Mouse (Mus musculus) cerebellum, adult 11-12 months (tissue): Measurements from ENCODE around the gene Itfg2.

Experiments used
- DNase-seq: peaks from one replicate; pipeline ENCODE4 v3.0.0; 2022

The Itfg2 gene

DNA sequence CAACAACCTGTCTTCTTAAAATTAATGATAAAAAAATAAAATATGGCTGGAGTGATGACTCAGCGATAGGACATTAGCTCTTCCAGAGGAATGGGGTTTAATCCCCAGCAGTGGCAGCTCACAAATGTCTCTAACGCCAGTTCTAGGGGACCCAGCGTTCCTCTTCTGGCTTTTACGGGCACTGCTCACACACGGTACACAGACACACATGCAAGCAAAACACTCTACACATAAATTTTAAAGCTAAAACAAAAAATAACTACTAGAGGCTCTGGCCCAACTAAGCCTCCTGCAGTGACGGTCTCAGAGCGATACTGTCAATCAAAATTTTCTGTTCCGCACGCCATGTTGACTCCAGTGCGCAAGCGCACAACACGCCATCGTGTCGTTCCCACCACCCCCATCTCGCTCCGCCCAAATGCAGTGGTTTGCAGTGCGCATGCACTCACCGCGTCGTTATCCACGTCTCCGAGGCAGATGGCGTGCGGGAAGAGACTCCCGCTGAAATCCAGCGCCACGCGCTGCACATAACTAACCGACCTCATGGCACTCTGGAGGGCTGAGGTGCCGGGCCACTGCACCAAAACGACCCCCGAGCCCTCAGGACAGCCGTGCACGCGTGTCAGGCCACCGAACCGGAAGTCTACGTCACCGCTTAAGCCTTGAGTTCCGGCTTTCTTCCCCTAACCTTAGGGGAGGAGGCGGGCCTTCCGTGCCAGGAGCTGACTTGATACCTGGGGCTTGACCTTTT is at the start of gene Itfg2:
Itfg2 (minus strand) TSS at position 663 of the 751 bp plus-strand sequence.
- peak; percentile 97 for DNase-seq

DNA sequence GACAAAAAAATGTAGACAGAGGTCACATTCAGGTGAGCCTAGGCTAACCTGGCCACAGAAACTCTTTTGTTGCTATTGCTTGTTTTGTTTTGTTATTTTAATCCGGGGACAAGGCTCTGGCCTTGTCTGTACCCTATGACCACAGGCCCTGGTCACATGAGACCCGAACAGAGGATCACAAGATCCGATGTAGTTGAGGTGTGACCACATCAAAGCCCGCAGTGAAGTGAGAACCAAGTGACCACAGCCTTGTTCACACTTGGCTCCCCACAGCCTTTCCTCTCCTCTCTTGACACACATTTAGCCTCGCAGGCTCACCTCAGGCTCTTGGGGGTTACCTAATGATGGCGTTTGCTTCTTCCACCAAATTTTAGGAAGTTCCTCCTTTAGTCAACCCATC is 49.4 kb upstream of the Itfg2 start:
- no peak for DNase-seq

DNA sequence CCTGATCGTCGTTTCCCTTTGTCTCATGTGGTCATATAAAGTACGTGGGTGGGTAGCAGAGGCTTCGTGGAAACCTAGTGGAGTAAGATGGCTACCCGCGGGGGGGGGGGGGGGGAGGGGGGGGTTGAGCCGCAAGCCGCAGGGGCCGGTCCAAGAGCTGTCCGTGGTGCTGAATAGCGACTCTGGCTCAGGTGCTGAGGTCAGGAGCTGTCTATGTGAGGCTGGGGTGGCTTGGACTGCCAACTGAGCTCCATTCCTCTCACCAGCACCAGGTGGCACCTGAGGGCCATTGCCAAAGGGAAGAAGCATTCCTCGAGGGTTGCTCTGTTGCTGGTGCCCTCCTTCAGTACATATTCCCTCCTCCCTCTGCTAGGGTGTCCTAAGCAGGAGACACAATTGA is 44.7 kb upstream of the Itfg2 start:
- no peak for DNase-seq

DNA sequence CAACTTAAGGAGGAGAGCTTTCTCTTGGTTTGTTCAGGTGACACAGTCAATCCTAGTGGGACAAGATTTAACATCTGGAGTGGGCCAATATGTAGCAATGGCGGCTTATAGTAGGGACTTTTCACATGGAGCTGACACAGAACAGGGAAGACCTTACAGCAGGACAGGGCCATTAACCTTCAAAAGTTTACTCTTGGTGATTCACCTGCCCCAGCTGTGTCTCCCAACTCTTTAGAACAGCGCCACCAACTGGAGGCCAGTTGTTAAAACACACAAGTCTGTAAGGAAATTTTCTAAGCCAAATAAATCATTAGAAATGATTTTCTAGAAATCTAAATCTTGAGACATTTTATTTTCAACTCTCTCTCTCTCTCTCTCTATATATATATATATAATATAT is 42.6 kb upstream of the Itfg2 start:
- DNase-seq, result no peak

DNA sequence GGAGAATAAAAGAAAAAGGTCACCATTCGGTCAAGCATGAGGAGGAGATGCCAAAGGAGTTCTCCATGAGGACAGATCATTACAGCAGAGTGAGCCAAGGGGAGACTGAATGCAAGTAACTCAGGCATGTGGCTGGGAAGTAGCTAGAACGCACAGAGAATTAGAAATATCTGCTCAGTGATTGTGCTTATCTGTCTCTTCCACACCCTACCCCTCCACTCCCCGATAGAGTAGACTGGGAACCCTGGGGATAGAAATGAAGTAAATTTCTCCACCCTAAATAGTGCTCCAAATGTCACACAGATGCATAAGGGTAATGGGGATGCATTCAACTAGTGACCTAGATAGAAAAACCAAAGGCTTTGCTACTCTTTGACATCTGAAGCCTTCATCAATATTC is 41.8 kb upstream of the Itfg2 start:
- DNase-seq, result no peak

DNA sequence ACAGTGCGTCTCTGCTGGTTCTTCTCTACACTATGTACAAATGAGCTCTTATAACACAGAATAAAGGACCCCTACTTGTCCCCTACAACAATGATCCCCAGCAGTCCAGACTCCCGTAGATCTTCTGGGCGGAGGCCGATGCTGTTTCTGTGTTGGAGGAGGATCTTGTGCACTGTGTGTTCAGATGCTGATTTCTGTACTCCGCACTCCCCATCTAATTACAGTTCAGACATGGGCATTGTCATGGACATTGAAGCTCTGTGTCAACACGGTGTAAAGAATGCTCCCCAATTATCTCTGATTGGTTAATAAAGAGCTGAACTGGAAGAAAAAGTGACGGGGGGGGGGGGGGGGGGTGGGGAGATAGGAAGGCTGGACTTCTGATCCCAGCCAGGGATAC is 41.3 kb upstream of the Itfg2 start:
- no peak for DNase-seq

DNA sequence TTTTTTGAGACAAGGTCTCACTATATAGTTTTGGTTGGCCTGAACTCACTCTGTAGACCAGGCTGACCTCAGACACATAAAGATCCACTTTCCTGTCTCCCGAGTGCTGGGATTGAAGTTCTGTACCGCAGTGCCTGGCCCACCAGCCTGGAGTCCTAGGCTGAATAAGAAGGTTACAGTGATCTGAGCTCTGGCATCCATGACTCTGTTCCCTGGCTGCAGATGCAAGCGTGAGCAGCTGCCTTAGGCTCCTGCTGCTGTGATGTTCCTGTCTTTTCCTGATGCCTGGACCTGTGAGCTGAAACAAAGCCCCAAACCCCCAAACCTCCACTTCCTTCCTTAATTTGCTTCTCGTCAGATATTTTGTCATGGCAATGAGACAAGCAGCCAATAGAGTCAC is 40.3 kb upstream of the Itfg2 start:
- no peak for DNase-seq

DNA sequence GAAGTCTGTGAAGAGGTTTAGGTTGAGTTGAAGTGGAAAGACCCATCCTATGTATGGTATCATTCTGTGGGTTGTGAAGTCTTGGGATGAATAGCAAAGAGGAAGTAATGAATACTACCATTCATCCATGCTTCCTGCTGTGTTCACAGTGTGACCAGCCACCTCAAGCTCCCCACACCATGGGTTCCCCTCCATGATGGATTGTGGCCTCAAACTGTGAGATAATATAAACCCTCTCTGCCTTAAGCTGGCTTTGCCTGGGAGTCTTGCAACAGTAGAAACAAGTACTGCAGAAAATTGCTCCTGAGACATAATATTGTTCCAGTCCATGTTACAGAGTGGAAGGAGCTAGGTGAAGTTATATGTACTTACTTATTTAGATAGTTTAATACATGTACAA is 36.9 kb upstream of the Itfg2 start:
- DNase-seq, result no peak

DNA sequence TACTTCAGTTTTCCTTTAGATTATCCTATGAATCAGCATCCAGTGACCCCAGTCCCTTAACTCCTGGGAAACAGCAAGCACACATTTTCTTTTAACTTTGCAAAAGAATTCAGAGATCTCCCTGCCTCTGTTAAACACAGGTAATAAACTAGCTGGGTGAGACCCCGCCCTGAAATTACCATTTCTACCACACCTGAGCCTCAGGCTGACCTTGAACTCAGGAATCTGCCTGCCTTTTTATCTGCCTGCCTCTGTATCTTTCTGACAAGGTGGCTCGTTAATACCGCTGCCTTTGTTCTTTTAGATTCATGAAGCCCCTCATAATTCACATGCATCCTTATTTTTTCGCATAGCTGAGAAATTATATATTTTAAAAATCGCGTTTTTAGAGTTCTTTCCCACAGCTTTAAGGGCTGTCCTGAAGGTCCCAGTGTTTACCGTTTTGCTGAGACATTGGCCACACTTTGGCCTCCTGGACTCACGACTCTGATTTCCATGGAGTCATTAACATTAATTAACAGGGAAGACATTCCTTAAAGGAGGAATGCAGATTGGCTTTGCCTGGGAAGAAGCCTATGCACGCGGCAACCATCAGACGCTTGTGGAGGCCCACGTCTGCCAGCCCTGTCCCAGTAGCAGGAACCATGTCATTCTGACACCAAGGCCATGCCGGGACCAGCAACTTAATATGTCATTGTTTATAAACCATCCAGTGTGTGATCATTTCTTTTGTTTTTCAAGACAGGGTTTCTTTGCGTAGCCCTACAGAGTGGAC is 36.2 kb upstream of the Itfg2 start:
- no peak for DNase-seq

DNA sequence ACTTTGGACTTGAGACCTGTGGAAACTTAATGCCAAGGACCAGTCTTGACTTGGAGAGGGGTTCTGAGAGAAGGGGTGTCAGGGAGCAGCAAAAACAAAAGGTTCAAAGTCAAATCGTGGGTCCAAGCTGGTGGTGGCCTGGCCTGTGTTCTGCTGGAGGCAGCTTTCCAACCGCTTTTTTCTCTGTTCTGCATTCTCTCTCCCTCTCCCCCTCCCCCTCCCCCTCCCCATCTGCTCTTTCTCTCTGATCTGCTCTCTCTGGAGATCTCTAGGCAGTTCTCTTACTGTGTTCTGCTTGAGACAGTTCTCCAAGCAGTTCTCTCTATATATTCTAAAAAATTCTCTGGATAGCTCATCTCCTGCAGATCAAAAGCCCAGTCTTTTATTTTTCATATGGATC is 35.6 kb upstream of the Itfg2 start:
- DNase-seq, result no peak

DNA sequence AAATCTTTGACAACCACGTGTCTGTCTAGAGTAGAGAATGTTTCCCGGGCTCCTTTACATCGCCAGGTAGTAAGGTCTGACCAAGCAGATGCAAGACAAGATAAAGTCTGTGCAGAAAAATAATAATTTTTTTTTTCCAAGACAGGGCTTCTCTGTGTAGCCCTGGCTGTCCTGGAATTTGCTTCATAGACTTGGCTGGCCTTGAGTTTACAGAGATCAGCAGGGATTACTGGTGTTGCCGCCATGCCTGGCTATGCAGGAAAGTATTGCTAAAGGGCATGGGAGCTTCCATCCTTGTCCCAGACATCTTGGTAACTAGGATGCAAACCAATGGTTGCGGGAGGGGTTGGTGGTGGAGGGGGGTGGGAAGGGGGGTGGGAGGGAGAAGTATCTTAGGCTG is 32.5 kb upstream of the Itfg2 start:
- DNase-seq, result no peak

DNA sequence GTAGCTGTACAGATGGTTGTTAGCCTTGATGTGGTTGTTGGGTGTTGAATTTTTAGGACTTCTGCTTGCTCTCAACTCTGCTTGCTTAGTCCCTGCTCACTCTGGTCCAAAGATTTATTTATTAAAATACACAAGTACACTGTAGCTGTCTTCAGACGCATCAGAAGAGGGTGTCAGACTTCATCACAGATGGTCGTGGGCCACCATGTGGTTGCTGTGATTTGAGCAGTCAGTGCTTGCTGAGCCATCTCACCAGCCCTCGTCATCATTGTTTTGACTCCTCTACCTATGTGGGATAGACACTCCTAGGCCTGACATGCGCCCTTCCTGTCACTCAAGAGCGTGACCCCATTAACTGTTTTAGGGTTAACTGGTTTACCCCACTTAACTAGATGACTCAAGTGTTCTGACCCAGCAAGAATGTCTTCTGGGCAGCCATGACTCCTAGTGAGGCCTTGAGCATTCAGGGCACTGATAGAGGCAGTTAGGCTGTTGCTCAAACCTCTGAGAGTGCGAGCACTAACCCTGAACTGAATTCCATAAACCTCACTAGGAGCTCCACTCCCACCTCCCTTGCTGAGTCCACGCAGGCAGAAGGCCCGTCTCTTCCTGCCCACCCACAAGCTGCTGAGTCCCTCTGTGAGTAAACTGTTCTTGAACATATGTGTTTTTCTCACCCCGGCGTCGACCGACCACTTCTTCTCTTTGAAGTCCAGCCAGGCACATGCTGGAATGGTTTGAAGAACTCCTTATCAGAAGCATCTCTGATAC is 31.3 kb upstream of the Itfg2 start:
- DNase-seq, result no peak

DNA sequence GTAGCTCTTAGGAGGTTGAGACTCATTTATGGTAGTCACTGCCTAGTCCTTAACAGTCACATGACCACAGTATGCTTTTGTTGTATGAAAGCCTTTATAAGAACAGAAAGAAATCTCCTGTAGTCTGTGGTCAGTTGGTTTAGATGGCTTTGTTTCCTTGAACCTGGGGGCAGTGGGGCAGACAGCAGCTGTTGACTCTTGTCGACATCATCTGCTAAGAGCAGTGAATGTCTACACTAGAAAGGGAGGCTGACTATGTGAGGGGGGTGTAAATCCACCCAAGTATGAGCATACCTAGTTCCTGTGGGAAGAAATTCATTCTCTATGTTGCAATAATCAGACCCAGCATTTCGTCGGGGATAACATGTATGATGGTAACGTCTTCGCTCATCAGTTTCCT is 22.3 kb upstream of the Itfg2 start:
- no peak for DNase-seq

DNA sequence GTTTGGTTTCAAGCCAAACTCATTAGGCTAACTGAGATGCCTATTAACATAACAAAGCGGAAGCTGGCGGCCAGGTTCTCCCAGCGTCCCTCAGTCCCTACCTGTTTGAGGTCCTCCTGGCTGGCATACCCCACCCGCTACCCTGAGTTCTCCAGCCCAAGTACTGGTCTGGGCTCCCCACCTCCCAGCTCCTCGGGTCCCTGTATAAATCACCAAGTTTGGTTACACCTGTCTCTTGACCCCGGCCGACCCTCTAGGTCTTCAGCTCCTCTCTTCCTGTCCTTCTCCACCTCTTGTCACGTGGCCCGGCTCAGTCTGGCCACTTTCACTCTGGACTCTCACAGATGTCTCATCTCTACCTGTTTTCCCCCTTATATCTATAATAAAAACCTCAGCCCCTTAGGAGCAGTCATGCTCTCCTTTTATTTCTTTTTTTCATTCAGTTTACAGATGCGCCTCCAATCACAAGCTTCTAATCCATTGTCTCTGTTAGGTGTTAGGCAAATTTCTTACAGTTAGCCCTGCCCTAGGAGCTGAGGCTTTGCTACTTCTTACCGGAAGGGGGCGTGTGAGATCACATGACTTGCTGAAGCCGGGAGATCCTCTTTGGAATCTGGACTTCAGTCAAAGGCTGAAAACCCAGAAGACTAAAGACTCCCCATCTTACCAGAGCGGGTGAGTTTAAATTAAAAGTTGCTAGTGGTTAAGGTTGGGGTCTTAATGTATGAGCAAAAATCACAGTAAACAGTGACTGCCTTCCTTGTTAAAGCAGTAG is 21.2 kb upstream of the Itfg2 start:
- DNase-seq, result peak; percentile 48

DNA sequence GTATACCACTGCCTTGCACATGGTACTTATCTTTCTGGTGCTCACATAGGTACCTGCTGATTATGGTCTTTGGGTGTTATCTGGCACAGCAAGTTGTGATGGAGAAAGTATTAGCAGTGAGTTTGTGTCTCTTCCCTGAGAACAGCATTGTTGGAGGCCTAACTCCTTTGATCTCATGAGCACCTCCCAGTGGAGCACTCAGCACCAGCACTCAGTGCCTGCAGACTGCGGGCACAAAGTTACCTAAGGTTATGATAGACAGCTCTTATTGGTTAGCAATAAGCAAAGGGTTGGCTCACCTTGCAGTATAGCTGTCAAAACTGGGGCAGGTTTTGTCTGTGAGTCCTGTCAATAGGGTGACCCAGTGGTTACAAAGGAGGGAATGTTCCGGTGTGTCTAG is 15.5 kb upstream of the Itfg2 start:
- no peak for DNase-seq

DNA sequence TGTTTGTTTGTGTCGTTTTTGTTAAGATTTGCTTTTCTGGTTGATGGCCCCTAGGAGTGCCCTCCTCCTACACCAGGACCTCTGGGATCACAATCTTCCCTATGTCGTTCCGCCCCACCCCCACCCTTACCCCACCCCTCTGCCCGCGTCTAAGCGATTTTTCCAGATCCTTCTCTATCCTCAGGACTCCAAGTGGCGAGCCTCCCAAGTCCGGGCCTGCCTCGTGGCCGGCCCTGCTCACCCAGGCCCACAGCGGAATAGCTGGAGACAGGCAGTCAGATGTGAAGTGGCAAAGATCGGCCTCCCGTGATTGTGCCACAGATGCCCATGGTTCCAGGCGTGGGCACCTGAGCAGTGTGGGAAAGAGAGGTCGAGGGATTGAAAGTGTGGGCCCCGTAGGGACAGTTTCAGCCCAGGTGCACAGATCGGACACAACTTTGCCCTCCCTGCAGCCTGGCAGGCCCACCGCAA is 14.2 kb upstream of the Itfg2 start:
- DNase-seq, result peak; percentile 67

DNA sequence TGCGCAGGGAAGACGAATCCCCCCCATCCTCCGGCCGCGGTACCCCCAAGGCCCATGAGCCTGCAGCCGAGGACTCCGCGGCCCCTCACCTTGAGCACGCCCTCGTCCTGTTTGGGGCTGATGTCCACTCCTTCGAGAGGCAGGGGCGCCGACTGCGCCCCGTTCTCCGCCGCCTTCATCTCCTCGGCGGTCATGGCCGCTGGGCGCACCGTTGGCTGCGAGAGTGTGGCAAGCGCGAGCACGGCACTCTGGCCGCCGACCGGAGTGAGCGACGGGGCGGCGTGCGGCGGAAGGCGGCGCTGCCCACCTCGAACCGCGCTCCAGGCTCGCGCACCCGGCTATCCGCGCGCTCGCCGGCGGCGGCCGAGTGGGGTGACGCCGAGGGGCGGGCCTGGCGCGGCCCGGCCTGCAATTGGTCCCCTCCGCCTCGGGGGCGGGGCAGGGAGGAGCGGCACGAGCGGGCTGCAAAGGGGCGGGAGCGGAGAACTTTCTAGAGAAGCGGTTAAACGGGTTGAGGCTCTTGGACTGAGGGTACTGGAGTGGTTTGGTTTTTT is 13.7 kb upstream of the Itfg2 start, which contains the start of gene Fkbp4:
Fkbp4 (minus strand) TSS at position 361 of the 554 bp plus-strand sequence.
- peak; percentile 94 for DNase-seq

DNA sequence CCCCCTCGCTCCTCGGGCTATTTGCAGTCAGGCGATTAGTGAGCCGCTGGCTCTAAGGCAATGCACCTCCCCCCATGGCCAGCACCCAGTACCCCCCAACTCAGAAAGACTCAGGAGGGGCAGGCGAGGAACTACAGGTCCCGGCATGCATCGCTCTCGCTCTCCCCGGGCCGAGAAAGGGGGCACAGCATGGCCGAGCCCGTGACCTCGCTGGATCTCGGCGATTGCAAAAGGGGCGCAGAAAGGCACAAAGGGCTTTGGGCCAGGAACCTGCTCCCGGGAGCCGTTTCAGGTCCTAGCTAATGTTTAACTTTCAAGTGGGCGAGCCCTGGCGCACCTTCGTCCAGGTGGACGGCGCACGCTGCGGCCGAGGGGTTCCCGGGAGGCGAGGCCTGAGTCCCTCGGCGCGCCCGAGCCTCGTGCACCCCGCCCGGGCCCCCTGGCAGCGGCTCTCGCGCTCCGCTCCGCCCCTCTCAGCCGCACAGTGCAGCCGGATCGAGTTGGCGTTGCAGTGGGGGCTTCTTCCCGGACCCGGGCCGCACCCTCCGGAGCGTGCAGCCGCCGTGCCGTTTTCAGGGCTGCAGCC is 13.1 kb upstream of the Itfg2 start:
- peak; percentile 80 for DNase-seq

DNA sequence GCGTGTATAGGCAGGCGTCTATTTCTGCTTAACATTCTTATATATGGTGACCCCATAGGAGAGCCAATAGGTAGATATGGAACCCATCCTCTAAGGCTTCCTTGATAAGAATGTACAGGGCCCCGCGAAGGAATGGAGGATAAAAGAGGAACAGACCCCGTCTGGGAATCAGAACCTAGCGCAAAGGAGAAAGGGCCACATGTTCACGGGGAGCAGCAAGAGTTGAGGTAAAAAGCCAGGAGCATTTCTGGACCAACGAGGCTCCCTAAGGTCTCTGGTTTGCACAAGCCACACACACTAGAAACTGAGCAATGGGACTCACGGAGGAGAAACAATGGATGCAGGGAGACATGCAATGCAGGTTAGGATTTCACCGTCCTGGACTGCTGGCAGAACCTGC is 12.6 kb upstream of the Itfg2 start:
- DNase-seq, result no peak

DNA sequence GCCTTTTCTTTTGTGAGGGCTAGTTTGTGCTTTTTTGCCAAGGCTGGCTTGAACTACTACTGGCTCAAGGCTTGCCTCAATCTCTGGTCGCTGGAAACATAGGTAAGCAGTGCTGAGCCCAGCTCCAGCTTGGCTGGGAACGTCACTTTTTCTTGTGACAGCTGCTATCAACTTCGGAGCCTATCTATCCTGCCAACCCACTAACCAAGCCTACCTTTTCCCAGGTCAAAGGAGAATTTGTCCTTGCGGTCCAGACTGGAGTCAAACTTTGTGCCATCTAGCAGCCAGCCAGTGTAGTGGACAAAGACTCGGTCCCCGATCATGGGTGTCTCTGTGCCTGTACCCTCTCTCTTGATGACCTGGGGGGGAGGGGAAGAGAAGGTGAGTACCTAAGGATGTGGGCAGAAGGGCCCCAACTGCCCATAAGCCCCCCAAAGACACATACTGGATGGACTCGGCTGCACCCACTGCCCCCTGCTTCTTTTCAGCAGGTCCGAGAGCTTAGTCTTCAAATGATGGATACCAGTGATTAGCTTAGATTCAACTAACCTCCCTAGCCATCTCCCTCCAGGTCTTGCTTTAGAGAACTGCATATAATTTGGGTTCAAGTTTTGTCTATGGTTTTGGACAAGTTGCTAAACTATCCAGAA is 11.8 kb upstream of the Itfg2 start:
- no peak for DNase-seq

DNA sequence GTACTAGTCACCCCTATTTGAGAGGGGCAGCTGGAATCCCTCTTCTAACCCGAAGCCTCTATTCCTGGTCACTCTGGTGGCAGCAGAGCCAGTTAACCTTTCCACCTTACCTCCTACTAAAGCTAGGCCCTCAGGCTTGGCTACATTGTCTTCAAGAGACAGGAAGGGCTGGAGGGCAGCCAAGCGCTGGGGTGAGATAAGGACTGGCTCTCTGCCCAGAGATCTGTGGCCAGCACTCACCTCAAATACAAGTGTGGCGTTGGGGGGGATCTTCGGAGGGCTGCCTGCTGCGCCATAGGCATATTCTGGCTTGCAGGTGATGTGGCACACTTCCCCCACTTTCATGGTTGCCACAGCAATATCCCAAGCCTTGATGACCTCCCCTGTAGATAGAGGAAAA is 10.7 kb upstream of the Itfg2 start:
- peak; percentile 83 for DNase-seq
